In the genomic region with DNA sequence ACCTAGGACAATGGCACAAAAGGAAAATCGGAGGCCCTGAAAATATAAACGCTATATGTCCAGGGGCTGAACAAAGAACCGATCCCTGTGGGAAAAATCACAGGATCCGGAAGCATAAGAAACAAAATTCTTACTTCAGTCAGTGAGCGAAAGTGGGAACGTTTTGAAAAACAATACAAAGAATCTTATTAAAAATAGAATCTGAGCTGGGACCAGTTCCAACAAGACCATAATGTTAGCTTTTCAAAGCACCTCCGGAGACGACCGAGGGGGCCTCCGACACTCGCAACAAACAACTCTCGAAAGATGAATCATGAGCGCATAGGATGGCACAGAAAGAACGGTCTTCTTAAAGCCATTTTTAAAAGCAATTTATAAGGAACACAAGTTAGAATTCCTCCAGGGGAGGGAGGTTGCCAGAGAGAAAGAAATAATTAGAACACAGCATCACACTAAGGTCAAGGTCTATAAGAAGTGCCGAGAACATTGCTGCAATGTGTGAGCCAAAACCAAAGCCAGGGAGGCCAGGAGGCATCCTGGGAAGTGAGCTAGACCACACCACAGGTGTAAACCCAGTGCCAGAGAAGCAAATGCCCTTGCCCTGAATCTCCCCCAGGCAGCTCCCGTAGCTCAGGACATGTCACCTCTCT, we compare ENCODE assay signal across 16 mouse cellular contexts. TPM values are rescaled to one million over a fixed set of nuclear protein-coding genes. Genes with fewer than 3 reads are reported as not detected.
DNase-seq lines count a peak whose midpoint lies in the region; ATAC-seq and TF ChIP-seq lines count a peak whose summit lies in the region.
"Had no signal": no experiment of that assay in that cellular context is flagged by ENCODE, and none has a peak within 500 bp of the region (broad histone marks: within the 10 kb centered on the region; RNA-seq: fewer than 3 reads in every experiment).

No protein-coding gene starts in this region.

- intact Hi-C loops in heart, postnatal 10 days (cut with DNase I): loop anchor here (2.0 kb wide), 1 partner anchor 18 kb away; no protein-coding TSS in a partner anchor
- intact Hi-C loops in left cerebral cortex, adult 2 months (cut with DNase I): no loop called here

- no peaks in the 10 kb centered on the region for H3K36me3 ChIP-seq in heart, embryonic 14.5 days (ENCODE audit: control insufficient read depth, insufficient read depth, low read length)
- 0 out of 2 replicates have a peak, but pooled peaks cover 4% of the 10 kb centered on the region for H3K36me3 ChIP-seq in limb, embryonic 14.5 days (ENCODE audit: control insufficient read depth, insufficient read depth, low read length)

- H3K4me2 ChIP-seq in heart, embryonic 14.5 days (ENCODE audit: low read length): peak overlapping the region; percentile 4; the same call in 1 of the 2 replicates
- H3K4me2 ChIP-seq in limb, embryonic 14.5 days (replicated peaks; ENCODE audit: low read depth, low read length, severe bottlenecking): no peak overlapping the region
- H3K4me2 ChIP-seq: liver, embryonic 13.5 days had no signal

- peak overlapping the region; percentile 27 to 57; a peak in 3 of 4 replicates for H3K27ac ChIP-seq in heart, embryonic 14.5 days (replicated peaks in 1 of 2; ENCODE audit: control insufficient read depth in 1 of 2, insufficient read depth in 1 of 2, low read depth in 2 of 2, low read length in 2 of 2)
- H3K27ac ChIP-seq in left cerebral cortex, adult 2 months: peak overlapping the region; percentile 55
- H3K27ac ChIP-seq in limb, embryonic 14.5 days (replicated peaks; ENCODE audit: low read depth, low read length): peak overlapping the region; percentile 34; the same call in 1 of the 2 replicates
- H3K27ac ChIP-seq: liver, embryonic 13.5 days; midbrain, embryonic 10.5 days had no signal

- no peak for ATAC-seq in heart, embryonic 14.5 days (ENCODE audit: insufficient number of reproducible peaks, insufficient read depth, low FRiP score, low read depth)
- no peak for ATAC-seq in limb, embryonic 14.5 days (ENCODE audit: low FRiP score, low read depth)
- ATAC-seq: forebrain, embryonic 16.5 days had no signal

- no peak for TF ChIP-seq POLR2A in limb, embryonic 14.5 days (IDR thresholded peaks at IDR 0.05; ENCODE audit: borderline replicate concordance, extremely low read depth, insufficient read depth, insufficient read length)

- no peak overlapping the region for H3K4me3 ChIP-seq in heart, embryonic 14.5 days (ENCODE audit: control insufficient read depth in 1 of 2, insufficient read depth in 1 of 2, low read depth in 1 of 2, low read length in 2 of 2)
- H3K4me3 ChIP-seq in left cerebral cortex, adult 2 months: no peak overlapping the region
- H3K4me3 ChIP-seq in limb, embryonic 14.5 days (replicated peaks; ENCODE audit: low read length): no peak overlapping the region
- H3K4me3 ChIP-seq: liver, embryonic 13.5 days; midbrain, embryonic 10.5 days had no signal

- TF ChIP-seq CTCF in left cerebral cortex, adult 2 months (IDR thresholded peaks at IDR 0.05): no peak

- peaks cover 21 to 52% of the 10 kb centered on the region in 2 experiments for H3K4me1 ChIP-seq in heart, embryonic 14.5 days (ENCODE audit: control insufficient read depth in 2 of 2, insufficient read depth in 2 of 2, low read length in 2 of 2)
- H3K4me1 ChIP-seq in limb, embryonic 14.5 days (ENCODE audit: control insufficient read depth, insufficient read depth, low read length): peaks cover 19% of the 10 kb centered on the region

- H3K9ac ChIP-seq in heart, embryonic 14.5 days (ENCODE audit: low read length): no peak overlapping the region
- no peak overlapping the region for H3K9ac ChIP-seq in limb, embryonic 14.5 days (ENCODE audit: low read depth, low read length, severe bottlenecking)
- H3K9ac ChIP-seq: liver, embryonic 13.5 days had no signal

- H3K9me3 ChIP-seq in heart, embryonic 14.5 days (ENCODE audit: control insufficient read depth, low read length): no peaks in the 10 kb centered on the region
- no peaks in the 10 kb centered on the region for H3K9me3 ChIP-seq in limb, embryonic 14.5 days (ENCODE audit: control insufficient read depth, low read length)
- H3K9me3 ChIP-seq: liver, embryonic 13.5 days; midbrain, embryonic 10.5 days had no signal

- DNase-seq in heart, postnatal 10 days: no peak
- DNase-seq in left cerebral cortex, adult 2 months (ENCODE audit: extremely low spot score in 1 of 2, low spot score in 2 of 2): no peak
- no peak for DNase-seq in left cerebral cortex, adult 9 months (ENCODE audit: low spot score in 2 of 2)
- DNase-seq in cerebellum, adult 8-10 months: peak; percentile 51
- DNase-seq in limb, embryonic 14.5 days (ENCODE audit: low spot score): peak; percentile 30
- DNase-seq in layer of hippocampus, adult 11-12 months (ENCODE audit: low spot score): no peak
- DNase-seq in right cerebral cortex, adult 2 months (ENCODE audit: low spot score in 2 of 2): no peak
- DNase-seq: adrenal gland, postnatal 36 days; gastrocnemius, postnatal 36 days; layer of hippocampus, postnatal 36 days; liver, embryonic 13.5 days; retina, postnatal 1 day had no signal

- no peaks in the 10 kb centered on the region for H3K27me3 ChIP-seq in heart, embryonic 14.5 days (ENCODE audit: control insufficient read depth, insufficient read depth, low read length)
- no peaks in the 10 kb centered on the region for H3K27me3 ChIP-seq in limb, embryonic 14.5 days (ENCODE audit: control insufficient read depth, insufficient read depth, low read length)
- H3K27me3 ChIP-seq: CH12.LX; liver, embryonic 13.5 days had no signal

- WGBS in heart, embryonic 14.5 days: 56% methylated on average over 16 of the region's 16 CpGs
- 64% methylated on average over 16 of the region's 16 CpGs for WGBS in limb, embryonic 14.5 days

RNA-seq across cellular contexts. Expression of a gene that starts 19.3 kb away (rescaled TPM):
- 35.2 and 37.1 TPM in 2 replicates for polyA plus RNA-seq in heart, embryonic 14.5 days (2014; fragmentation: Nextera tagmentation; extraction: Ambion mirVana)
- total RNA-seq in heart, postnatal 10 days (2021): 10 to 100 TPM; 47.1 to 50.5 TPM
- total RNA-seq in left cerebral cortex, adult 2 months (2021): 100 to 1,000 TPM; 129 to 130 TPM
- 20.0 and 20.9 TPM in 2 replicates for polyA plus RNA-seq in limb, embryonic 14.5 days (2012; rRNA removed)
- 39.1 and 39.9 TPM in 2 replicates for polyA plus RNA-seq in limb, embryonic 14.5 days (2014; fragmentation: Nextera tagmentation; extraction: Ambion mirVana)

Comparison
In these comparisons a context has a peak if more than half of its experiments do, and no peak if none do; other contexts are left out.
1. DNase-seq: peak in cerebellum, adult 8-10 months (single experiment) and limb, embryonic 14.5 days (single experiment); none in heart, postnatal 10 days (0 of 2), left cerebral cortex, adult 2 months (0 of 2), left cerebral cortex, adult 9 months (0 of 2), layer of hippocampus, adult 11-12 months (single experiment) and right cerebral cortex, adult 2 months (0 of 2).
2. Peak in every context shown above with its lines, with median percentiles within 50 percentile points of each other: H3K27ac ChIP-seq.